Mouse (Mus musculus): ENCODE data around the gene Gm38100.

Gene Gm38100

GRCm38 (mm10) chr1:175967004-175967745 lies 47.0 kb downstream of the Gm38100 start:
- DNase-seq (ENCODE audit: low spot score): no peak

GRCm38 (mm10) chr1:175970710-175971109 lies 50.6 kb downstream of the Gm38100 start:
- no peak for DNase-seq (ENCODE audit: low spot score)

Data from yolk sac, embryonic 10.5 days (tissue).